Mouse (Mus musculus) T-helper 1 cell (primary cell): ENCODE results near the gene Stk24.

Source experiments
- in situ Hi-C: fragments of 300-600 bp; cut with MboI, MseI; formaldehyde crosslinking; loops from one replicate; pipeline ENCODE4 v1.15.1; 2025; ENCODE audit warnings: high pct_unique_total_duplicates

Stk24 gene

GRCm38 (mm10) chr14:121276016-121276415, 103.8 kb downstream of the Stk24 start:
- in situ Hi-C loops = loop anchor here (5.0 kb wide), 1 partner anchor 176 kb away; no protein-coding TSS in a partner anchor

- in situ Hi-C loops = loop anchor here (5.0 kb wide), 2 partner anchors 157 to 177 kb away; no protein-coding TSS in a partner anchor
Measured at GRCm38 (mm10) chr14:121274985-121275384, 104.8 kb downstream of the Stk24 start.

- in situ Hi-C loops = loop anchor here (5.0 kb wide), 1 partner anchor 162 kb away; no protein-coding TSS in a partner anchor
Measured at GRCm38 (mm10) chr14:121270490-121270889, 109.3 kb downstream of the Stk24 start.

GRCm38 (mm10) chr14:121267801-121268200, 112.0 kb downstream of the Stk24 start:
- in situ Hi-C loops = no loop called here

- in situ Hi-C loops = no loop called here
Measured at GRCm38 (mm10) chr14:121264453-121264852, 115.4 kb downstream of the Stk24 start.

GRCm38 (mm10) chr14:121263912-121264311, 115.9 kb downstream of the Stk24 start:
- in situ Hi-C loops = no loop called here

GRCm38 (mm10) chr14:121262606-121263005, 117.2 kb downstream of the Stk24 start:
- in situ Hi-C loops = no loop called here

GRCm38 (mm10) chr14:121261229-121261879, 118.5 kb downstream of the Stk24 start:
- in situ Hi-C loops = no loop called here

- in situ Hi-C loops = no loop called here
Measured at GRCm38 (mm10) chr14:121259789-121260188, 120.0 kb downstream of the Stk24 start.

GRCm38 (mm10) chr14:121259332-121259731, 120.5 kb downstream of the Stk24 start:
- in situ Hi-C loops = no loop called here

GRCm38 (mm10) chr14:121256896-121257295, 122.9 kb downstream of the Stk24 start:
- in situ Hi-C loops = no loop called here

- in situ Hi-C loops = no loop called here
Measured at GRCm38 (mm10) chr14:121255469-121255868, 124.3 kb downstream of the Stk24 start.

GRCm38 (mm10) chr14:121254869-121255268, 124.9 kb downstream of the Stk24 start:
- in situ Hi-C loops = no loop called here

- in situ Hi-C loops = no loop called here
Measured at GRCm38 (mm10) chr14:121252542-121252941, 127.3 kb downstream of the Stk24 start.

GRCm38 (mm10) chr14:121251708-121252107, 128.1 kb downstream of the Stk24 start:
- in situ Hi-C loops = no loop called here

GRCm38 (mm10) chr14:121251099-121251498, 128.7 kb downstream of the Stk24 start:
- in situ Hi-C loops = no loop called here

- in situ Hi-C loops = no loop called here
Measured at GRCm38 (mm10) chr14:121248346-121248745, 131.5 kb downstream of the Stk24 start.

GRCm38 (mm10) chr14:121247287-121247686, 132.5 kb downstream of the Stk24 start:
- in situ Hi-C loops = no loop called here

GRCm38 (mm10) chr14:121246048-121246731, 133.6 kb downstream of the Stk24 start:
- in situ Hi-C loops = no loop called here

GRCm38 (mm10) chr14:121244104-121244503, 135.7 kb downstream of the Stk24 start:
- in situ Hi-C loops = no loop called here

GRCm38 (mm10) chr14:121239386-121239785, 140.4 kb downstream of the Stk24 start:
- in situ Hi-C loops = no loop called here

GRCm38 (mm10) chr14:121238727-121239126, 141.1 kb downstream of the Stk24 start:
- in situ Hi-C loops = no loop called here

GRCm38 (mm10) chr14:121236736-121237135, 143.1 kb downstream of the Stk24 start:
- in situ Hi-C loops = no loop called here
